Mouse (Mus musculus) gastrocnemius, postnatal 36 days (tissue): ENCODE data around the gene Stn1. TPM values are rescaled to one million over a fixed set of nuclear protein-coding genes. Genes with fewer than 3 reads are reported as not detected.
A peak's percentile ranks its signal among the peaks of the same experiment; 100 is the strongest.

Experiments
- DNase-seq, 2 experiments: peaks; one replicate each; pipeline ENCODE4 v3.0.0; 2022
- intact Hi-C: fragments of 180-260 bp; cut with DNase I; formaldehyde crosslinking; loops from one replicate; pipeline ENCODE4 v1.15.1; 2025
- total RNA-seq, 2 experiments: library from RNA; stranded (reverse); gene quantifications; 2 replicates each; pipeline ENCODE4 v1.2.3; 2021

The Stn1 gene
- total RNA-seq, 2 experiments from 2014 or later: 5.1 TPM

DNA sequence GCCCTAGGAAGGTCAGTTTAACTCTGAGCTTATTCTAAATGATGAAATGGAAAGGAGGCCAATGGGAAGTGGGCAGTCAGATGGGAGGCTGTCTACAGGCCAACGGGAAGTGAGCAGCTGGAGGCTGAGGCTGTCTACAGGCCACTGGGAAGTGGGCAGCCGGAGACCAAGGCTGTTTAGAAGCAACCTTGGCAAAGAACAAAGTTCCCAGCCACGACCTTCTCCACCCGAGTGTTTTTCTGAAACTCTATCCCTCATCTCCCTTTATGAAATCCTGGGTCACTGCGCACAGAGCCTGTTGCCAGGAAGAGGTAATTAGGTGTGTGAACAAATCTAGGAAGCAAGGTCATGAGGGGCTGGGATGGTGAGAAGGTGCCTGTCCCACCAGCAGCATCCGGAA is 25.3 kb downstream of the Stn1 start:
- intact Hi-C loops: no loop called here
- no peak for DNase-seq

DNA sequence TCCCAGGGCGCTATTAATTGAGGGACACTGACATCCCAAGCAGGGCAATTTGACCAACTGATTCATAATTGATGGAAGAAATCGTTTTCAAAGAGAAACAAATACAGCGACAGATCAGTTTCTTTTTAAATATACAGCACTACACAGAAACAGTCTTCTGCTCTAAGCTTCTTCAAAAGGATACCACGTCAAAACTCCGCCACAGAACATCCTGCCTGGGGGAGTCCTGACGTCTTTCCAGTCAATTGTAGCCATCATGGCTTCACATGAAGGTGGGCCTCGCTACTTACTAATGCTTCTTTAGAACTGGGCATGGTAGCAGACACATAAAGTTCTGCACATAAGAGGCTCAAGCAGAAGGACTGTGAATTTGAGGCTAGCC is 26.0 kb downstream of the Stn1 start:
- intact Hi-C loops: no loop called here
- DNase-seq: no peak

DNA sequence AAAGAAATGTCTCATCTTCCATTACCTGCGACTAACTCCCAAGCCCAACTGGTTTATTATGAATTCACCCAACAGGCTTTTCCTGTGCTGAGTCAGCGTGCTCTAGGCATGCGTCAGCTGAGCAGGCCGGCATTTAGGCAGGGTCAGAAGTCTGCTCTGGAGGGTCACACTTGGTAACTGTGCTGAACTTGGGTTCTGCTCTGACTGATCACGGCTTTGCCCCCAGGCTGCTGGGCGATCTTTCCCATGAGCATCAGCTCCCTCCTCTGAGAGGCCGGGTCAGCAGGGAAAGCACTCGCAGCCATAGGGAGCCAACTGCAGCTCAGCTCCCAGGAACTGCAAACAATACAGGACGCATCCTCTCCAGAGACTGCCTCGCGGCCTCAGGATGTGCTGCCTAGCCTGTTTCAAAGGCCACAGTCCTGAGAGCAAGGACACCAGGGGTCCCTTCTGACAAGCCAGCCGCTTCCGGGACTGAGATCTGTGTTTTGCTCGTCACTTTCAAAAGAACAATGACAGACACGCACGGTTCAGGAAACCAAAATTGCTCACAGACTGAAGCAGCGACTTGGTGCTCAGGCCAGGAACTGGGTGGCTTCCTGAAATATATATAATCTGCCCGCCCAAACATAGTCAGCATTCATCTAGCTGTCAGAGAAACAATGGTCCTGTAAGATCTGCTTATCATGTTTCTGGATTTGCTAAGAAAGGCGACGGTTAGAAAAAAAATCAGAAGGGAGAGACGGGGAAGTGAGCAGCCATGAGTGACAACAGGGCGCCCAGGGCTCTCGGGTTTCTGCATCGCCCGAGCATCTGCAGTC is 26.6 kb downstream of the Stn1 start:
- intact Hi-C loops: no loop called here

DNA sequence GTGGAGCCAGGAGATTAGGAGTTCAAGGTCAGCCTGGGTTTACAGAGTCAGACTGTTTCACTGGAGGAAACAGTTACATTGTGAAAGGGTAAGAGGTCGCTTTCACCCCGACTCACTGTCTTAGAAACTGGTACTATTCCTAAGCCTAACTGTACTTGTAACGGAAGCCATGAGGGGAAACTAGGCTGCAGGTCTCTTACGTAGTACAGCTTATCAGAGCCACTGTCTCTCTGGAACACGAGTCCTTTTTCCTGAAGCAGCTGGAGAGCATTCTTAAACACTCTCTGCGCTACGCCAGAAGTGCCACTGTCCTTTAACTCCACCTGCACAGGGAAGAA is 27.2 kb downstream of the Stn1 start:
- intact Hi-C loops: no loop called here
- no peak for DNase-seq

More for the DNA sequence above, 26.6 kb downstream of the Stn1 start:
- no peak for DNase-seq

DNA sequence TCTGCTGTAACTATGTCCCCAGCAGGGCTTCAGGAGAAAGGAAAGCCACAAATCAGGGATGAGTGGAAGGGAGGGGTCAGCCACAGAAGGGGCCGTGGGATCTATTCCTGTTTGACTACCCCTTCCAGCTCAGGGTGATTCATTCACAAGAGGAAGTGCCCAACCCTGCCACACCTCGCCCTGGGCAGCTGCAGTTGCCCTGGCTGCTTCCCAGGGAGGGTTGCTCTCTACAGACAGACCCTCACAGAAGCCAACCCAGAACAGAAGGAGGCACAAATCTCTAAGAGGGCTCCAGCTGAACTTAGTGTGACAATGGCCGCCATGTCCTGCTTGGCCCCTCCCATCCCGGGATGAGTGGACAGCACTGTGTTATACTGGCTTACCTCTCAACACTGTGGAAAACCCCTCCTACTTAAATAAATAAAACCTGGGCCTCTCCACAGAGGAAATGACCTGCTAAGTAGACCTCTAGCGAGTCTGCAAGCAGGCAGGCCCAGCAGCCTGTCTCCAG is 28.5 kb downstream of the Stn1 start:
- intact Hi-C loops: no loop called here

DNA sequence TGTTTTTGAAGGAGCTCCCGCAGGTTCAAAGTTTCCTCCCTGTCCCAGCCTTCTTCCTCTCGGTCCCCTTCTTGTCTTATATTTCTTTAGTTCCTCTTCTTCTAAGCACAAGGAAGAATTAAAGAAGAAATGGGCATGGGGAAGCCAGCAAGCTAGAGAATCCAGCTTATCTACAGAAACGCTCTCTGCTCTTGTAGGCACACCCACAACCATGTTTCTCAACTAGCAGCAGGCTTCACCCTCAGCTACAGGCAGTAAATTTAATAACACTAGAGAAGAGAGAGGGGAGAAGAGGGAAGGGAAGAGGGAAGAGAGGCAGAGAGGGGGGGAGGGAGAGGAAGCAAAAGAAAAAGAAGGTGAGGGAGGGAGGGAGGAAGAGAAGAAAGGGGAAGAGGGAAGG is 29.1 kb downstream of the Stn1 start:
- intact Hi-C loops: no loop called here
- DNase-seq: no peak

More for the DNA sequence above, 28.5 kb downstream of the Stn1 start:
- DNase-seq: no peak

DNA sequence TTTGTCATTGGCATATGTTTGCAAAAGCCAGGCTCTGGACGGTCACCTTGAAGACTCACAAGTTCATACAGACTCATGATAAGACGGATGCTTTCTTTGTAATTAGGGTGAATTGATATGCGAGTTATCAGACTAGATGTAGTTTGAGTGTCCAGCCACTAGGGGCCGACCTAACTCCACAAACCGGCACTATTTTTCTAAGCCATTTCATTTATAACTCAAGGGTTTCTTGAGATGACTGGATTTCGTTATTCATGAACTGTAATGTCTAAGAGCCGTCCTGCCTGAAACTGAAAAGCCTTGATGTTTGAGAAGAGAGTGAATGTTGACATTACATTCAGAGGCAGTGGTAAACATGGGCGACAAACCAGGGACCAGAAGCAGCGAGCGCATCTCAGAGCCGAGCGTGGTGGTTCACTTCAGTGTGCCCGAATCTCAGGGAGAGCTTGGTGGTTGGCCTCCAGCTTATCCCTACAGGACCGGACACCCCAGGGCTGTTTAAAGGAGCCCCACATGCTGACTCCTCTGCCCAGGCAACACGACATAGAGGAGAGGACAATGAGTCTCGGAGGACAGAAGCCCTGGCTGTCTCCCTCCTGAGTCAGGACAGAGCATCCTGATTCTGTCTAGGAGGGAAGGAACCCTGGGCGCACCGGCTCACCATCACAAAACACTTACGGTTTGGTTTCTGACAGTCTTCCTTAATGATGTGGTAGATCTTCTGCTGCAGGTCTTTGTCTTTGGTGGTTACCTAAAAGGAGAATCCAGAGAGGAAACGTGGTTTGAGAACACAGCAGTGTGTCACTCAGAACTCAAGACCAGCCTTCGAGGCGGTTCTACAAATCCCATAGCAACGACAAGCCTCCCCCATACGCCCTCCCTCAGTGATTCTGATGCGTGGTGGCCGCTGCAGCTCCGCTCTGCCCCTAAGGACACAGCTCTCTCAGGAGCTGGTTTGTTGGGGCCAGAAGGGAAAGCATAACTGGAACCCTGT is 29.9 kb downstream of the Stn1 start:
- DNase-seq: peak in 1 of 2 experiments; percentile 45
- intact Hi-C loops: loop anchor here (2.0 kb wide), 3 partner anchors 109 to 313 kb away; partner anchors contain the start of gene Sfr1

DNA sequence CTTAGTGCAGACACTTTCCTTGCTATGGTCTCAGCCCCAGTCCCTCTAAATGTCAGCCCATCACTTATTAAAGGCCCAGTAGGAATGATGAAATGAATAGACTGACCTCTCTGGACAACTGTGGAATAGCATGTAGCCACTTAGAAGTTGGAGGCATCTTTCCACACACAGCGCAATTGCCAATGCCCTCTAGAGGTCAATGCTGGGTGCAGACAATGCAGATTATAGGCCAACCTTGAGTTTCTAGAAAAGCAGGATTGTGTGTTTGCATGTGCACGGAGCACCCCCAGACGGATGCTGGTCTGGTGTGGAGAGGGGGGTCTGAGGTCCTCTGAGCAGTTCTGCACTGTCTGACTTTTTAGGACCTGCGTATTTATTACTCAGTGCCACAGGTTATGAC is 33.7 kb downstream of the Stn1 start:
- intact Hi-C loops: loop anchor here (5.0 kb wide), 1 partner anchor 36 kb away; no protein-coding TSS in a partner anchor
- DNase-seq: no peak

DNA sequence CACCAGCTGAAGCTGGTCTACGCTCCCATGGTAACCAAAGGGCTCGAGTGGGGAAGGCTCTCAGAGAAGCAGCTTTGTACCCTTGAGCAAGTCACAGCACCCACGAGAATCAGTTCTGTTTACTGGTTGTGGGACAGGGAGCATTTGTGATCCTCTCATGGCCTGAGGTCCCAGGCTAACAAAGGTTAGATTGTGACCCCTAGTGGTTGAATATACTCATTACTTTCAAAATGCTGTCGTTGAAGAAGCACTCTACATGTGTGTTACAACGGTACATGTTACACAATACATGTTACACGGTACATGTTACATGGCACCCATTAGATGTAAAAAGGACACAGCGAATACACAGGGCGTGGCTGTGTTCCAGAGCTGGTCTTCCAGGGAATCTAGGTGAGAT is 34.7 kb downstream of the Stn1 start:
- intact Hi-C loops: loop anchor here (1.0 to 5.0 kb wide), 2 partner anchors 35 to 145 kb away; no protein-coding TSS in a partner anchor
- DNase-seq: no peak

DNA sequence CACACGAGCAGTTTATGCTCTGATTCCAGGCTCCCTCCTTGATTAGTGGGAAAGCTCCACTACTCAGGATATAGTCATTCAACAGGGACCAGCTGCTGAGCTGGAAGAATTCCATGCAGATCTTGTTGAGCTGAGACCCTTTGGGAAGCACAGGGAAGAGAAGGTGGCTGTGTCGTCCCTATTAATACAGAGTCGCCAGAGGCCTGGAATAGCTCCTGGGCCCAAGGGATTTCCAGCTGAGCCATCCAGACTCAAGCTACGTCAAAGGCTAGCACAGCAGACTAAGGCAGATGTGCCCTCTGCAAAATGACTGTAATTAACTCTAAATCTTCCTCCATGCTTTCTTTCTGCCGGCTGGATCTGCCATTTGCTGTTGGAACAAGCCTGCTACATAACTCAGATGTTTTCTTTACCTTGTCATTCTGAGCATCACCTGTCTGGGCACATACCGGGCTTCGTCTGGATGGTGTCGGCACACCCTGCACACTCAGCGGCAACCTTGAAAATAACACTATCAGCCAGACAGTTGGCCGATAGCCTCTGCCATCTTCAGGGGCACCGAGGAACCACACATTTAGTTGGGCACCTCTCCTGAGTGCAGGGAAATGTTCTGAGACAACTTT is 36.8 kb downstream of the Stn1 start:
- intact Hi-C loops: loop anchor here (5.0 kb wide), 1 partner anchor 33 kb away; no protein-coding TSS in a partner anchor
- DNase-seq: no peak

DNA sequence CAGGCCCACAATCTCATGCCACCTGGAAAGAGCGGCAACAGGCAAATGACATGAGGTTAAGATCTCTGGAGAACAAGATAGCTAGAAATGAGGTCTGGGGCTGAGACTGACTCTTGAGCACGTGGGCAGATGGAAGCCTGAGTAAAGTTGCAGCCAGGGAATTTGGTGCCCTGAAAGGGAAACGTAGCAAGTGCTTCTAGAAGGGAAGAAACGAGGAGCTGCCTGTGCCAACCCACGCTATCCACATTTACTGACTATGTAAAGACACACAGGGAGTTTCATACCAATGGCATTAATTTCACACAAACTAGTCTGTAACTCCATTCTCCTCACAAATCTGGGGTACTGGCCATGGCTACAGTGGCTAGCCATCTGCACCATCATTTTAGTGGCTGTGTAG is 37.5 kb downstream of the Stn1 start:
- intact Hi-C loops: loop anchor here (5.0 to 10.0 kb wide), 2 partner anchors 33 to 215 kb away; no protein-coding TSS in a partner anchor
- DNase-seq: no peak

DNA sequence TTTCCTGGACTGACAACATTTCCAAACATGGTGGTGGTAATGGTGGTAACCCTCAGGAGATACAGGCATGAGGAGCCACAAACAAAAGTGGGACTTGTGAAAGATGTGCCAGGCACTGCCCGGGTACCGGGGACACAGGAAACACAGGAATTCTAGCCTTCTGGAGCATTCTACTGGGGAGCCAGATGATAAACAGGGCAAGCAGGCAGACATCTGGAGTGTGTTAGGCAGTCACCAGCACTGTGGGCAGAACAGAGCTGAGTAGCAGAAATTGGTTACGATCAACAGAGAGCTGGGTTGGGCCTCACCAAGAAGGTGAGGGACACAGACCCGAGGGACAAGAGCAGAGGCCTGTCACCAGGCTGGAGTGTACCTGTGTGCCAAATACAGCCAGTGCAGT is 38.4 kb downstream of the Stn1 start:
- intact Hi-C loops: loop anchor here (10.0 kb wide), 1 partner anchor 214 kb away; no protein-coding TSS in a partner anchor
- DNase-seq: no peak

DNA sequence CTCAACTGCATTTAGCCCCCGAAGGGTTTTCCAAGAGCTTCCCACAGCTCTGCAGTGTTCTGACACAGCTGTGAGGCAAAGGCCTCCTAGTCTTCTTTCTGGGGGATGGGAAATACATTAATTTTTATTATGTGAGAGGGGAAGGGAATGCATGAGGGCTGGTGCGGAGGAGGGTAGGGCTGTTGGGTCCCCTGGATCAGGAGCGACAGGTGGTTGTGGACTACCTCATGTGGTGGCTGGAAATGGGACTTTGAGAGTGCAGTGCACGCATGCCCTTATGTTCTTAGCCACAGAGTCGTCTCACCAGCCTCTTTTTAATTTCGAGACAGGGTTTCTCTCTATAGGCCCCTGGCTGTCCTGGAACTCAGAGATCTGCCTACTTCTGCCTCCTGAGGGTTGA is 39.6 kb downstream of the Stn1 start:
- DNase-seq: no peak
- intact Hi-C loops: loop anchor here (10.0 kb wide), 1 partner anchor 213 kb away; no protein-coding TSS in a partner anchor

DNA sequence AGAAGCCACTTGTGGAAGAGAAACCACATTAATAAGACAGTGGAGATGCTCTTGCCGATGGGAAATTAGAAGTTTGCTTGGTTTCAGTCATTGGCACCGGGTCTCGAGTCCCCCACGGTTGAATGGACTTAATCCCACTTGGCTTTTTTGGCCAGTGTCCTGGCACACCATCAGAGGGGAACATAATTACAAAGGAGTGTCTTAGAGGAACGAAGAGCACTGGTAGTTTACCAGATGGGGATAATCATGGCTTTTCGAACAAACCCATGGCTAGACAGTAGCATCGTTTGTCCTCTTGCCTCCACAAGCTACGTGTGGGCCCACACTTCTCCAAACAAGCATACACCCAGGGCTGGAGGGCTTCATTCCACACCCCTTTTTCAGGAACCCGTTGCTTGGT is 40.0 kb downstream of the Stn1 start:
- intact Hi-C loops: loop anchor here (10.0 kb wide), 1 partner anchor 213 kb away; no protein-coding TSS in a partner anchor
- no peak for DNase-seq

DNA sequence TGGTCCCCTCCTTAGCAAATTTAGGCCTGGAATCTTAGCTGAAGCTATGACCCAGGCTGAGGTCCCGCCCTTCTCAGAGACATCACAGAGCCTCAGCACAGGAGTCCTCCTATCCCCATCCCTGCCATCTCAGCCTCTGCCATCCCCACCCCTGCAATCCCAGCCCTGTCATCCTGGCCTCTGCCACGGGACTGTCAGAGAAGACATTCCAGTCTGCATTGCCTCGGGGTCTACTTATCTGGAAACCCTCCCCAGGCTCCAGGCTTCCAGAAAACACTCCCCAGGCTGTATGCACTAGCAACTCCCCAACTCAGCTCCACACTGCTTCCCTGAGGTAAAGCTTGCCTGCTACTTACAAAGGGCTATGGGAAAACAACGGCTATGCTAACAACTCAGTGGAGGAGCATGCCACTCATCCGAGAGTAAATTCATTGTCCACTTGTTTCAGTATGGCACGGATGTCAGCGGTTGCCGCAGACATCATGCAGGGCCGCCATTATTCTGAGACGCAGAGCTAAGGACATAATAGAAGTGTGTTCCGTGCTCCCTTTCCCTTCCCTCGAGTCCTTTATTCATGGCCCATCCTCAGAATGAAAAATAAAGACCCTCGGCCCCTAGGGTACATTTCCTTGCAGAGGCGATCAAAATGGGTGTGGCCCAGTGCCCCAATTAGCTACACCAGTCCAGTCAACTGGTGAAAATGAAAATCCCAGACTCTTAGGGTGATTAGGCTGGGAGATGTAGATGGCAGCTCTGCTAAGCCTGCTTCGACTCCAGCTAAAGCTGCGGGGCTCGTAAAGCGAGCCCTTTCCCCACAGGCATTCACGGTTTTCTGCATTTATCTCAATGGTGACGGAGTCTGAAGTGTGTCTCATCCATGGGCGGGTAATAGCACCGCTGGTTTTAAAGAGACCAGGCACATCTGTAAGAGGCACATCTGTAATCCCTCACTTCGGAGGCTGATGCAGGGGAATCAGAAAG is 44.0 kb downstream of the Stn1 start:
- DNase-seq: no peak
- intact Hi-C loops: loop anchor here (10.0 kb wide), 1 partner anchor 209 kb away; no protein-coding TSS in a partner anchor

DNA sequence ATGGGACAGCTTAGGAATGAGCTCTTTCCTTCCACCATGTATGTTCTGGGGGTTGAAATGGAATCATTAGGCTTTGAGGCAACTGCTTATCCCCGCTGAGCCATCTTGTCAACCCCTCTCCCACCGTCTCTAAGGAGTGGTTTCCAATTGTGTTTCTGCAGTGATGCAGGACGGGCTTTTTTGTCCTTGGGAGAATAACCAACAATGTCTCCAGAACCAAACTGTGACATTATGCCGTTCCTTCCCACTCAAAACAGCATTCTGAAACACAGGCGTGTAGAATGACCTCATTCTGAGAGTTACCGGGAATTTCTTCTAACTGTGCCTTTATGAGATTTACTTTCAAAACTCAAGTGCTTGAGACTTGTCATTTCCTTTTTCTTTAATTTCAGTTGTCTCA is 44.9 kb downstream of the Stn1 start:
- DNase-seq: no peak
- intact Hi-C loops: loop anchor here (10.0 kb wide), 1 partner anchor 208 kb away; no protein-coding TSS in a partner anchor

DNA sequence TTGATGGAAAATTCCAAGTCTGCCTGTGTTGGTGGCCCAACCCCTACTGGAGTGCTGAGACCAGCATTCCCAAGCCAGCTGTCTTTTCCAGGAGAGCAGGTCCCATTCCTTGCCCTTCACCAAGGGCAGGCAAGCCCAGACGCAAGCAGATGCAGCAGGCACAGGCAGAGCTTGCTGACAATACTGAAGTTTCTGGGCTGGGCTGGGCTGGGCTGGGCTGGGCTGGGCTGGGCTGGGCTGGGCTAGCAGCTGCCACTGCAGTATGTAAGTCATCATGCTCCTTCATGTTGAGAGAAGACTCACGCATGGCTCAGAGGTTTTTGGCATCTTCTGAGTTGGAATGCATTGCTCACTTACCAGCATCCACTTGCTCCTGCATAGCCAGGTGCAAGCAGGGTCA is 45.5 kb downstream of the Stn1 start:
- intact Hi-C loops: loop anchor here (10.0 kb wide), 1 partner anchor 207 kb away; no protein-coding TSS in a partner anchor
- no peak for DNase-seq

DNA sequence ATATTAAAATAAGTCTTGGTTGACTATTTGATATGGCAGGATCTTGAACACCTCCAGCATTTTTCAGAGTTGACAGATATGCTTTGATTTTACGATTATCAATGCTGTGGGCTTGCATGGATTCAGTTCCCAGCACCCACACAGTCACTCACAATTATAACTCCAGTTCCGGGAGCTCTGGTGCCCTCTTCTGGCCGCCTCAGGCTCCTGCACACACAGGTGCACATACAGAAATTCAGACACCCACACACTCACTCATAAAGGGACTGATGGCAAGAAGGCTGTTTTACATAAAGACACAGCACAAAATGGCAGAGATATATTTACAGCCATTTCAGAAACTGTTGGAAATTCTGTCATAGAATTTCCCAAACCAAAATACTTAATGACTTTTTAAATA is 48.1 kb downstream of the Stn1 start:
- no peak for DNase-seq
- intact Hi-C loops: no loop called here

DNA sequence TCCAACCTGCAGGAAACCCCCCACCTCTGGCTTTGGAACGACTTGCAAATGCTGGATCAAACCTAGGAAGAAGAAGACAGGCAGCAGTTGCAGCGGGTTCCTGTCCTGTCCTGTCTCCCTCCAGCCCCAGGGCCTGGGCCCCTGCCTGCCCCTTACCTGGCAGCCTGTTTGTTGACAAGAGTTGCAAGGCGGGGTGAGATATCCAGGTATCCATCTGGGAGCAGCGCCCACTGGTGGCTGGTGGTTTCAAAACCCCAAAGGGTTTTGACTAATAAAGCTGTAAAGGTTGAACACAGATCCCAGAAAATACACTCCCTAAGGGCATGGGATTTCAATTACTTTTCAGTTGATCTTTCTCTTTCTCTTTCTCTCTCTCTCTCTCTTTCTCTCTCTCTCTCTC is 49.1 kb downstream of the Stn1 start:
- DNase-seq: no peak
- intact Hi-C loops: no loop called here
